Mouse (Mus musculus) bone marrow, adult 2 months (tissue): ENCODE measurements around the gene 5730522E02Rik.

Experiments used
- CTCF ChIP-seq: fragments of 200-500 bp; IDR thresholded peaks from 2 replicates; pipeline ENCODE4 v1.5.1; 2011; ENCODE audit warnings: low read length, control low read depth; ENCODE audit not compliant: control insufficient read depth, insufficient read depth
- POLR2A ChIP-seq: fragments of 200-500 bp; IDR thresholded peaks from 2 replicates; pipeline ENCODE4 v1.6.1; 2011; ENCODE audit warnings: low read depth, mild to moderate bottlenecking, control low read depth, low read length, borderline replicate concordance; ENCODE audit not compliant: control insufficient read depth

DNA sequence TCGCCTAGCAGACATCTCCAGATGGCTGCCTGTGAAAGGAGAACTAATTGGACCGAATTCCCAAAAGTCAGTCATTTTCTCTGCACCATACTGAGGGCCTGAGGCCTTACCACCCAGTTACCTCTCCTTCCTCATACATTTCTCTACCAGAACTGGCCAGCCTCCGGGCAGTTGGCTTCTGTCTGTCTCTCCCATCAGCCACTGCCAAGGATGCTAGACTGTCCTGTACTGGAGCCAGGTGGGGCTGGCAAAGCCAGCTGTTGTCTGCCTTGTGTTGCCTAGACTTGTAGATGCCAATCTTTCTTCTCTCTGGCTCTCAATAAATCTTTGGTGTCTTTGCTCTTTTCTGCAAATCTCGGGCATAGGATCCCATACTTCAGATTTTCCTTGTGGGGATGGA lies 500.7 kb downstream of the 5730522E02Rik start:
- TF ChIP-seq CTCF (no peak), POLR2A (no peak)
